Mouse (Mus musculus): Measurements from ENCODE around the gene Gm45234.

GRCm38 (mm10) chr6:124696441-124697150 is 59.2 kb downstream of the Gm45234 start:
- no peak for TF ChIP-seq CTCF (IDR thresholded peaks at IDR 0.05; ENCODE audit: borderline replicate concordance, extremely low read depth, insufficient read depth, insufficient read length)
- no peak for TF ChIP-seq POLR2A (IDR thresholded peaks at IDR 0.05; ENCODE audit: borderline replicate concordance, extremely low read depth, insufficient read depth, insufficient read length, poor library complexity, severe bottlenecking)
